Mouse (Mus musculus) ES-E14 (cell line): ENCODE measurements around the gene Ezh1. TPM values are rescaled to one million over a fixed set of nuclear protein-coding genes. Genes with fewer than 3 reads are reported as not detected.

ENCODE experiments used
- DNase-seq: peaks from one replicate; pipeline ENCODE4 v3.0.0-alpha.2; 2013; ENCODE audit warnings: low read depth, low spot score
- H3K27ac ChIP-seq: 2 replicates; pipeline ENCODE4 v1.5.1; 2012; ENCODE audit warnings: low read depth, mild to moderate bottlenecking, low read length, moderate library complexity, mixed read lengths; ENCODE audit not compliant: poor library complexity, insufficient read depth, severe bottlenecking
- H3K36me3 ChIP-seq: 2 replicates; pipeline ENCODE4 v1.6.1; 2012; ENCODE audit warnings: mild to moderate bottlenecking, low read length, moderate library complexity, mixed read lengths; ENCODE audit not compliant: control insufficient read depth, poor library complexity, insufficient read depth, severe bottlenecking
- H3K4me1 ChIP-seq, 2 experiments: fragments of 150-350 bp in 1 of 2; sonication (generic) in 1 of 2; 2 replicates each; pipeline ENCODE4 v1.6.1; 2012; ENCODE audit warnings: low read length in 2 of 2, mild to moderate bottlenecking in 1 of 2, mixed read lengths in 1 of 2; ENCODE audit not compliant: control insufficient read depth in 2 of 2, insufficient read depth in 2 of 2, poor library complexity in 1 of 2
- H3K4me3 ChIP-seq, 2 experiments: fragments of 150-350 bp in 1 of 2; sonication (generic) in 1 of 2; 2 replicates each; pipeline ENCODE4 v1.5.1; 2012; ENCODE audit warnings: low read length in 2 of 2, low read depth in 1 of 2, mild to moderate bottlenecking in 1 of 2, mixed read lengths in 1 of 2; ENCODE audit not compliant: insufficient read depth in 1 of 2, poor library complexity in 1 of 2, severe bottlenecking in 1 of 2
- H3K9ac ChIP-seq: 2 replicates; pipeline ENCODE4 v1.6.1; 2012; ENCODE audit warnings: low read depth, mild to moderate bottlenecking, low read length, mixed read lengths; ENCODE audit not compliant: poor library complexity, insufficient read depth, severe bottlenecking
- H3K9me3 ChIP-seq: fragments of 150-350 bp; sonication (generic); 2 replicates; pipeline ENCODE4 v1.6.1; 2012; ENCODE audit warnings: low read depth, mild to moderate bottlenecking, low read length; ENCODE audit not compliant: control insufficient read depth, insufficient read depth
- CHD2 ChIP-seq: IDR thresholded peaks from 2 replicates; pipeline ENCODE4 v1.6.1; 2014; ENCODE audit warnings: mild to moderate bottlenecking, low read depth, low read length, inconsistent platforms
- HCFC1 ChIP-seq: IDR thresholded peaks from 2 replicates; pipeline ENCODE4 v1.6.1; 2012; ENCODE audit warnings: low read length, inconsistent platforms, borderline replicate concordance; ENCODE audit not compliant: insufficient read depth
- MAFK ChIP-seq: IDR thresholded peaks from 2 replicates; pipeline ENCODE4 v1.6.1; 2014; ENCODE audit warnings: mild to moderate bottlenecking, low read depth, low read length, inconsistent platforms; ENCODE audit not compliant: insufficient read depth
- ZC3H11A ChIP-seq: IDR thresholded peaks from 2 replicates; pipeline ENCODE4 v1.6.1; 2012; ENCODE audit warnings: low read depth, mild to moderate bottlenecking, inconsistent platforms, low read length, borderline replicate concordance
- ZNF384 ChIP-seq: IDR thresholded peaks from 2 replicates; pipeline ENCODE4 v1.6.1; 2012; ENCODE audit warnings: low read depth, low read length, inconsistent platforms
- in situ Hi-C, 2 experiments: fragments of 600-800 bp; cut with MboI; formaldehyde crosslinking; loops; one replicate each; pipeline ENCODE4 v1.15.1; 2025; ENCODE audit warnings: low sequenced_read_pairs in 2 of 2, inconsistent platforms in 1 of 2; ENCODE audit not compliant: unreplicated experiment in 2 of 2
- total RNA-seq: library from RNA; depleted of rRNA; stranded (reverse); fragments of 300-350 nt; gene quantifications from 2 replicates; pipeline ENCODE4 v1.2.3, GENCODE M21; 2012

Gene Ezh1
- total RNA-seq, 1 experiment = 18.3 TPM

GRCm38 (mm10) chr11:101194643-101195042 is 31.6 kb downstream of the Ezh1 start:
- DNase-seq = no peak
- in situ Hi-C loops = no loop called here
- Histone ChIP-seq H3K9me3 (no peaks in the 10 kb centered on the region), H3K4me3 (no peak overlapping the region), H3K9ac (no peak overlapping the region), H3K27ac (no peak overlapping the region), H3K36me3 (peaks cover 20% of the 10 kb centered on the region), H3K4me1 (peaks cover 0 to 15% of the 10 kb centered on the region in 2 experiments; a peak in 2 of 4 replicates)
- TF ChIP-seq ZC3H11A (no peak), CHD2 (no peak), HCFC1 (no peak), MAFK (no peak), ZNF384 (no peak)

GRCm38 (mm10) chr11:101194137-101194536 is 32.1 kb downstream of the Ezh1 start:
- H3K9me3 ChIP-seq = no peaks in the 10 kb centered on the region
- peaks cover 0 to 20% of the 10 kb centered on the region in 2 experiments; a peak in 2 of 4 replicates for H3K4me1 ChIP-seq
- no peak for DNase-seq
- H3K27ac ChIP-seq = no peak overlapping the region
- TF ChIP-seq MAFK = no peak
- no peak for TF ChIP-seq ZC3H11A
- TF ChIP-seq ZNF384 = no peak
- TF ChIP-seq CHD2 = no peak
- no peak for TF ChIP-seq HCFC1
- in situ Hi-C loops = no loop called here
- H3K9ac ChIP-seq = no peak overlapping the region
- no peak overlapping the region for H3K4me3 ChIP-seq
- peaks cover 15% of the 10 kb centered on the region; the same call in 1 of the 2 replicates for H3K36me3 ChIP-seq

- Histone ChIP-seq H3K9me3 (no peaks in the 10 kb centered on the region), H3K4me1 (peaks cover 0 to 28% of the 10 kb centered on the region in 2 experiments; a peak in 2 of 4 replicates), H3K4me3 (no peak overlapping the region), H3K36me3 (peaks cover 9% of the 10 kb centered on the region; the same call in 1 of the 2 replicates), H3K9ac (no peak overlapping the region), H3K27ac (no peak overlapping the region)
- DNase-seq = no peak
- no peak for TF ChIP-seq HCFC1
- TF ChIP-seq ZC3H11A = no peak
- no peak for TF ChIP-seq CHD2
- TF ChIP-seq ZNF384 = no peak
- TF ChIP-seq MAFK = no peak
- in situ Hi-C loops = no loop called here
These were observed 33.2 kb downstream of the Ezh1 start for GRCm38 (mm10) chr11:101193076-101193475.

GRCm38 (mm10) chr11:101192646-101193045 is 33.6 kb downstream of the Ezh1 start:
- in situ Hi-C loops = no loop called here

More at GRCm38 (mm10) chr11:101192646-101193045, 33.6 kb downstream of the Ezh1 start:
- Histone ChIP-seq H3K9ac (no peak overlapping the region), H3K4me1 (peaks cover 0 to 28% of the 10 kb centered on the region in 2 experiments; a peak in 2 of 4 replicates), H3K36me3 (peaks cover 9% of the 10 kb centered on the region; the same call in 1 of the 2 replicates), H3K27ac (no peak overlapping the region), H3K9me3 (no peaks in the 10 kb centered on the region), H3K4me3 (no peak overlapping the region)
- TF ChIP-seq MAFK (no peak), ZC3H11A (no peak), HCFC1 (no peak), ZNF384 (no peak), CHD2 (no peak)
- DNase-seq = no peak
